Mouse (Mus musculus): Measurements from ENCODE around the gene Acer3.

- TF ChIP-seq POLR2A (IDR thresholded peaks at IDR 0.05; ENCODE audit: insufficient read depth, low read depth, low read length): no peak
- no peak for TF ChIP-seq CTCF (IDR thresholded peaks at IDR 0.05; ENCODE audit: insufficient read depth, low read depth, low read length)
Observed at GRCm38 (mm10) chr7:98345036-98345435, 24.0 kb upstream of the Acer3 start.

All from olfactory bulb, adult 2 months (tissue).